Mouse (Mus musculus) heart, postnatal 0 days (tissue): Measurements from ENCODE around the gene Dtl. TPM values are rescaled to one million over a fixed set of nuclear protein-coding genes. Genes with fewer than 3 reads are reported as not detected.

Experiments used
- ATAC-seq: fragments of 200-750 bp; cut with Nextera tagmentation; 2 replicates; pipeline ENCODE4 v1.8.0; 2017; ENCODE audit warnings: low read depth, moderate number of reproducible peaks, moderate library complexity; ENCODE audit not compliant: insufficient read depth
- DNase-seq: peaks from one replicate; pipeline ENCODE4 v3.0.0-alpha.2; 2016; ENCODE audit warnings: low spot score
- H3K27ac ChIP-seq: fragments of 300-500 bp; sonication (generic); 2 replicates; pipeline ENCODE4 v1.5.1; 2014; ENCODE audit warnings: low read depth, mild to moderate bottlenecking
- H3K27me3 ChIP-seq: fragments of 300-500 bp; sonication (generic); 2 replicates; pipeline ENCODE4 v1.6.1; 2014; ENCODE audit warnings: low read length, mixed read lengths; ENCODE audit not compliant: control insufficient read depth, insufficient read depth
- H3K36me3 ChIP-seq: fragments of 300-500 bp; sonication (generic); replicated peaks from 2 replicates; pipeline ENCODE4 v1.6.1; 2014; ENCODE audit warnings: low read length, mixed read lengths; ENCODE audit not compliant: control insufficient read depth, insufficient read depth
- H3K4me1 ChIP-seq: fragments of 300-500 bp; sonication (generic); 2 replicates; pipeline ENCODE4 v1.6.1; 2014; ENCODE audit warnings: antibody characterized with exemption; ENCODE audit not compliant: control insufficient read depth, insufficient read depth
- H3K4me2 ChIP-seq: fragments of 300-500 bp; sonication (generic); 2 replicates; pipeline ENCODE4 v1.6.1; 2014; ENCODE audit warnings: low read depth, mild to moderate bottlenecking, low read length, moderate library complexity
- H3K4me3 ChIP-seq: fragments of 300-500 bp; sonication (generic); 2 replicates; pipeline ENCODE4 v1.5.1; 2014; ENCODE audit warnings: low read depth, low read length
- H3K9ac ChIP-seq: fragments of 300-500 bp; sonication (generic); replicated peaks from 2 replicates; pipeline ENCODE4 v1.6.1; 2014; ENCODE audit warnings: low read depth, low read length, mixed read lengths
- H3K9me3 ChIP-seq: fragments of 300-500 bp; sonication (generic); replicated peaks from 2 replicates; pipeline ENCODE4 v1.6.1; 2016; ENCODE audit warnings: low read length; ENCODE audit not compliant: control insufficient read depth
- CTCF ChIP-seq: IDR thresholded peaks from 2 replicates; pipeline ENCODE4 v1.5.1; 2016; ENCODE audit warnings: antibody characterized with exemption, control low read depth, low read depth
- EP300 ChIP-seq: IDR thresholded peaks from 2 replicates; pipeline ENCODE4 v1.6.1; 2016; ENCODE audit warnings: antibody characterized with exemption, low read depth
- WGBS: fragments of 180-500 bp; shearing (Covaris S2); extraction: QIAGEN DNeasy Blood & Tissue Kit; methylation state at CpG from one replicate; pipeline ENCODE4 v1.1.7; 2014; 5-methylcytosine and 5-hydroxymethylcytosine counted together
- polyA plus RNA-seq: library from polyadenylated mRNA; unstranded; fragments of >200 nt; fragmentation: Nextera tagmentation; extraction: Ambion mirVana; gene quantifications from 2 replicates; pipeline ENCODE4 v1.2.1, GENCODE M21; 2015
- total RNA-seq: library from RNA; depleted of rRNA; stranded (reverse); fragments of >200 nt; gene quantifications from 2 replicates; pipeline ENCODE4 v1.2.3, GENCODE M21; 2014; ENCODE audit warnings: low replicate concordance

Dtl gene
- total and polyA plus RNA-seq, 2 experiments from 2014 or later = 6.2 to 7.6 TPM

- no peak for ATAC-seq
- no peak overlapping the region for H3K4me2 ChIP-seq
- H3K9me3 ChIP-seq = no peaks in the 10 kb centered on the region
- no peak overlapping the region for H3K9ac ChIP-seq
- H3K27me3 ChIP-seq = no peaks in the 10 kb centered on the region
- DNase-seq = no peak
- TF ChIP-seq CTCF (no peak), EP300 (no peak)
- peaks cover 93% of the 10 kb centered on the region for H3K36me3 ChIP-seq
- WGBS = 86% methylated on average over 1 of the region's 1 CpGs
- H3K27ac ChIP-seq = no peak overlapping the region
- H3K4me3 ChIP-seq = no peak overlapping the region
- no peaks in the 10 kb centered on the region for H3K4me1 ChIP-seq
Observed at GRCm38 (mm10) chr1:191609578-191609977, 34.2 kb upstream of the Dtl start.

GRCm38 (mm10) chr1:191609051-191609450, 33.7 kb upstream of the Dtl start:
- H3K27ac ChIP-seq = no peak overlapping the region
- DNase-seq (no peak), ATAC-seq (no peak)
- H3K36me3 ChIP-seq = peaks cover 93% of the 10 kb centered on the region
- no peaks in the 10 kb centered on the region for H3K9me3 ChIP-seq
- WGBS = 93% methylated on average over 6 of the region's 6 CpGs
- H3K4me2 ChIP-seq = no peak overlapping the region
- no peaks in the 10 kb centered on the region for H3K27me3 ChIP-seq
- H3K9ac ChIP-seq = no peak overlapping the region
- no peak for TF ChIP-seq EP300
- no peak for TF ChIP-seq CTCF
- H3K4me1 ChIP-seq = no peaks in the 10 kb centered on the region
- no peak overlapping the region for H3K4me3 ChIP-seq

- Histone ChIP-seq H3K27me3 (no peaks in the 10 kb centered on the region), H3K27ac (no peak overlapping the region), H3K4me1 (no peaks in the 10 kb centered on the region), H3K9ac (no peak overlapping the region), H3K9me3 (no peaks in the 10 kb centered on the region), H3K4me3 (no peak overlapping the region), H3K4me2 (no peak overlapping the region), H3K36me3 (peaks cover 71% of the 10 kb centered on the region)
- no peak for DNase-seq
- no peak for TF ChIP-seq CTCF
- no peak for TF ChIP-seq EP300
- WGBS = 79% methylated on average over 3 of the region's 3 CpGs
- no peak for ATAC-seq
Observed at GRCm38 (mm10) chr1:191604690-191605089, 29.3 kb upstream of the Dtl start.

GRCm38 (mm10) chr1:191599210-191599609, 23.9 kb upstream of the Dtl start:
- Histone ChIP-seq H3K4me1 (no peaks in the 10 kb centered on the region), H3K36me3 (peaks cover 58% of the 10 kb centered on the region), H3K4me2 (no peak overlapping the region), H3K9ac (no peak overlapping the region), H3K4me3 (no peak overlapping the region), H3K9me3 (no peaks in the 10 kb centered on the region), H3K27ac (peak overlapping the region; percentile 63), H3K27me3 (no peaks in the 10 kb centered on the region)
- no peak for DNase-seq
- 67% methylated on average over 5 of the region's 5 CpGs for WGBS
- no peak for TF ChIP-seq CTCF
- TF ChIP-seq EP300 = no peak
- peak; percentile 14; the same call in 1 of the 2 replicates for ATAC-seq

- Histone ChIP-seq H3K9me3 (no peaks in the 10 kb centered on the region), H3K4me2 (no peak overlapping the region), H3K4me1 (peaks cover 4% of the 10 kb centered on the region; the same call in 1 of the 2 replicates), H3K9ac (no peak overlapping the region), H3K27ac (no peak overlapping the region), H3K36me3 (peaks cover 48% of the 10 kb centered on the region), H3K27me3 (no peaks in the 10 kb centered on the region), H3K4me3 (no peak overlapping the region)
- no peak for DNase-seq
- WGBS = 93% methylated on average over 8 of the region's 8 CpGs
- TF ChIP-seq CTCF = no peak
- no peak for TF ChIP-seq EP300
- ATAC-seq = no peak
Observed at GRCm38 (mm10) chr1:191596076-191596475, 20.7 kb upstream of the Dtl start.
